Mouse (Mus musculus) c-Kit-positive CD71-positive TER-119-positive erythroid progenitor cells, embryonic 14.5 days (primary cell): ENCODE measurements around the gene Dcakd.
A peak's percentile ranks its signal among the peaks of the same experiment; 100 is the strongest.

Experiments used
- DNase-seq: peaks from one replicate; pipeline ENCODE4 v3.0.0-alpha.2; 2013; ENCODE audit warnings: low spot score

The Dcakd gene

GRCm38 (mm10) chr11:103046286-103046685, 18.2 kb upstream of the Dcakd start:
- DNase-seq, result no peak

- no peak for DNase-seq
These were observed 15.8 kb upstream of the Dcakd start for GRCm38 (mm10) chr11:103043982-103044381.

GRCm38 (mm10) chr11:103042828-103043227, 14.7 kb upstream of the Dcakd start:
- no peak for DNase-seq

GRCm38 (mm10) chr11:103038037-103038436, 9.9 kb upstream of the Dcakd start:
- no peak for DNase-seq

GRCm38 (mm10) chr11:103036881-103037465, 8.8 kb upstream of the Dcakd start:
- no peak for DNase-seq

- DNase-seq, result no peak
These were observed 6.9 kb upstream of the Dcakd start for GRCm38 (mm10) chr11:103035007-103035406.

GRCm38 (mm10) chr11:103033030-103033429, 4.9 kb upstream of the Dcakd start:
- DNase-seq, result no peak

GRCm38 (mm10) chr11:103027570-103028175, 460 bp downstream of the Dcakd start:
- DNase-seq, result no peak

- no peak for DNase-seq
These were observed 1.2 kb downstream of the Dcakd start for GRCm38 (mm10) chr11:103026901-103027300.

GRCm38 (mm10) chr11:103023974-103024373, 4.2 kb downstream of the Dcakd start:
- DNase-seq, result no peak

- DNase-seq, result no peak
These were observed 7.3 kb downstream of the Dcakd start for GRCm38 (mm10) chr11:103020713-103021335.

GRCm38 (mm10) chr11:103019325-103019724, 8.8 kb downstream of the Dcakd start:
- DNase-seq, result no peak

GRCm38 (mm10) chr11:103018860-103019259, 9.3 kb downstream of the Dcakd start:
- no peak for DNase-seq

GRCm38 (mm10) chr11:103017661-103018060, 10.5 kb downstream of the Dcakd start:
- no peak for DNase-seq

- peak; percentile 90 for DNase-seq
These were observed 11.2 kb downstream of the Dcakd start for GRCm38 (mm10) chr11:103016930-103017329.

GRCm38 (mm10) chr11:103015881-103016825, 12.0 kb downstream of the Dcakd start:
- DNase-seq, result no peak

GRCm38 (mm10) chr11:103011206-103011497, 17.0 kb downstream of the Dcakd start:
- DNase-seq, result no peak

GRCm38 (mm10) chr11:103010454-103011205, 17.5 kb downstream of the Dcakd start:
- DNase-seq, result no peak

- peak; percentile 38 for DNase-seq
These were observed 18.9 kb downstream of the Dcakd start for GRCm38 (mm10) chr11:103009208-103009607.

- no peak for DNase-seq
These were observed 19.6 kb downstream of the Dcakd start for GRCm38 (mm10) chr11:103008558-103008957.

- DNase-seq, result no peak
These were observed 21.2 kb downstream of the Dcakd start for GRCm38 (mm10) chr11:103007001-103007340.
